Mouse (Mus musculus) lung, postnatal 36 days (tissue): ENCODE measurements around the gene Rab8b.
"Not testable (repeated sequence)": the region's sequence is repeated elsewhere in the genome, so short reads cannot be mapped to it uniquely, and the experiment has no call there.

Source experiments
- DNase-seq: peaks from one replicate; pipeline ENCODE4 v3.0.0; 2022; ENCODE audit warnings: mixed read lengths

The Rab8b gene

DNA sequence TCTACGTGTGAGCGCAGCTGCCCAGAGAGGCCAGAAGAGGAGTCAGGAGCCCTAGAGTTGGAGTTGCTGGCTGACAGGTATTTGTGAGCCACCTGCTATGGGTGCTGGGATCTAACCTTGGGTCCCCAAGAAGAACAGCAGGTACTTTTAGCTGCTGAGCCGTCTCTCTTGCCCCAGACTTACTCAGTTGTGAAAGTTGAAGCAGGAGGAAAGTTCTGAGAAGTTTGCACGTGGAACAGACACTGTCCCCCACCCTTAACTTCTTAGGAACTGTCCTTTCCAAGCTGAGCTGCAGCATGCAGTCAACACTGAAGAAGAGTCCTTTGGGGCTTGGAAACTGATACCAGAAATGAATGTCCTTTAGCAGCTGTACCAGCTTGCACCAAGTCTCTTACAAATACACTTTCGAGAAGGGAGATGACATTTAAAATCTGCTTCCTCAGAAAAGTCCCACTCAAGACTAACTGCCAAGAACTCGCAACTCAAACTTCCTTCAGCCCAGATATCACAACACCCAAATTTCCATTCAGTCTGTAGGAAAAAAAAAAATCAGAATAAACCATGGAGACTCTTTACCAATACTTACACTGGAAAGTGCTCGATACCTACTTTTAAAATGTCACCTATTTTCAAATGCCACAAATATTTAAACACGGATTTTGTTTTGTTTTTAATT is 2.1 kb downstream of the Rab8b start:
- no peak for DNase-seq

DNA sequence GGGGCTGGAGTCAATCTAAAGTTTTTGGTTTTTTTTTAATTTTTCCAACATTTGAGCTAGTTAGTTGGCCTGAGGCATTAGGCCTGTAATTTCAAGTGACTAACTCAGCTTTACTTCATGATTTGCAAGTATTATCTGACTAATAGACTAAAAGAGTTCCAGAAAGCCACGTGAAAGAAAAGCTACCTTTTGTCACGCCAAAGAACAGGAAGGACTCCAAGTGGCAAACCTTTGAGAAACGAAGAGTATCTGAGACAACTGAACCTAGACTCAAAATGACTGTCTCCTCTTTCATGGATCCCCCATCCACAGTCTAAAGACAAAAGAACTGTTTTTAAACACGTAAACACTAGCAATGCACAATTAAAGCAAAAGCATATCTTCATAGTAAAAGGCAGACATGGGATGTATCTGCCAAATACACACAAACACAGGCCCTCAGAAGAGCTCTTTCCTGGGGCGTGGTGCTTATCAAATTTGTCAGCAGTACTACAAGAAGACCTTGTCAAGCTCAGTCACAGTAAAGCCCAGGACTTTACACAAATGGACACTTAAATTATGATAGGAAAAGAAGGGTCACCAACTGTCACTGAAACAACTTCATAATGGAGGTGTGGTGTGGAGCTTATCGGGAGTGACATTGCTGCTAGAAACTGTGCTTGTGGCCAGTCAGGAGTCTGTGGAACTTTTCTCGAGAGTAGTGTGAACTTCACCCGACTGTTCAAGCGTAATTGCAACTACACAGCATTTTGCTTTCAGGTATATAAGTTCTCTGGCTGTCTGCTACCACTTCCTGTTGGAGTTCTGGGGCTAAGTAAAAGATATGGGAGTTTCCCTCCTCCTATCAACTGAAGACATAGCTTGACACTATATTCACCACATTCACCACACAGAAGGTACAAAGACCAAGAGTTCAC is 3.4 kb downstream of the Rab8b start:
- DNase-seq, result no peak

DNA sequence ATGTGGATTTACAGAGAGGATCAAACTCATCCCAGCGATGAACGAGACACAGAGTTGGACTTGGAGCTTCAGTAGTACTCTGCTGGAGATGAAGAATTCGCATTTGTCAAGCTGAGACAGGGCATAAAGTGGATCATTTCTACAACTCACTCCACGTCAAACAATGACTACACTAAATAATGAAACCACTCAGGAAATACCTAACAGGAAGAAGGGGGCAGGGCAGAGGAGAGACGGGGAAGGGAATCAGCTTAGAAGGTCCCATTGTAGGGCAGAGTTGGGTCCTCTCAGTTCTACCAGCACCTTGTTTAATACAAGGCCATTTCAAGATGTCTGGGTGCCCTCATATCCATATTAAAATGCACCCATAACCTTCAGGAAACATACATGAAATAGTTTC is 4.1 kb downstream of the Rab8b start:
- DNase-seq, result peak; percentile 66

DNA sequence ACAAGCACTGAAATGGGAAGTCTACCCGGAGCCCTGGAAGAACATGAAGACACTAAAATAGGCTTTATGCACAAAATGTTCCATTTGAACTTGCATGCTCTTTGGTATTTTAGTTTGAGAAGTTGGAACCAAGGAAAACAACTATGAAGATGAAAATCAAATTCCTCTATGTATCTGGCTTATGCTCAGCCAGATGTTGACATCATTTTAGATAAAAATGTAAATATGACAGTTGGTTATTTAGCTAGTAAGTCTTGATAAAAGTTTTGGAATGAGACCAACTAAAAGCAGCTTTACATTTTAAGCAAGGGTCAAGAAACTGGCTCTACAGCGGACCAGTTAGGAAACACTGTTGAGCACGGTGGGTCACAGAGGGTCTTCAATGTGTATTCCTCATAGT is 4.9 kb downstream of the Rab8b start:
- DNase-seq, result no peak

DNA sequence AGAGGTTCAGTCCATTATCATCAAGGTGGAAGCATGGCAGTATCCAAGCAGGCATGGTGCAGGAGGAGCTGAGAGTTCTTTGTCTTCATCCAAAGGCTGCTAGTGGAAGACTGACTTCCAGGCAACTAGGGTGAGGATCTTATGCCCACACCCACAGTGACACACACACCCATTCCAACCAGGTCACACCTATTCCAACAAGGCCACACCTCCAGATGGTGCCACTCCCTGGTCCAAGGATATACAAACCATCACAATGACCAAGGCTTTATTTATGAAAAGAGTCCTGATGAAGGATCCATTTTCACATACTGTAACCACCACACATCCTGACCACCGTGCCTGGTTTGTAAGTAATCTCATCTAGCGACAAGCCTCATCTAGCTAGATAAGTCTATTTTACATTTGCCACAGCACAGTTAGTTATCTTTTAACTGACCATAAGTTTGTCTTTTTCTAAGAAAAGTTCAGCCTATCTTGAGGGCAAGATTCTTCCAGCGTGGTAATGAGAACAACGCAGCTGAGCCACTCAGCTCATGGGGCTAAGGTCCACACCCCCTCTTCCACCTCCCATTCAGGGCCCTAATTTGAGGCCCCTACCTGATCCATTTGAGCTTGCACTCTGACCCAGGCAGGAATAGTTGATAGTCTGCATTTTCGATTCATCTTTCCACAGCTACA is 6.1 kb downstream of the Rab8b start:
- not testable (repeated sequence) for DNase-seq

DNA sequence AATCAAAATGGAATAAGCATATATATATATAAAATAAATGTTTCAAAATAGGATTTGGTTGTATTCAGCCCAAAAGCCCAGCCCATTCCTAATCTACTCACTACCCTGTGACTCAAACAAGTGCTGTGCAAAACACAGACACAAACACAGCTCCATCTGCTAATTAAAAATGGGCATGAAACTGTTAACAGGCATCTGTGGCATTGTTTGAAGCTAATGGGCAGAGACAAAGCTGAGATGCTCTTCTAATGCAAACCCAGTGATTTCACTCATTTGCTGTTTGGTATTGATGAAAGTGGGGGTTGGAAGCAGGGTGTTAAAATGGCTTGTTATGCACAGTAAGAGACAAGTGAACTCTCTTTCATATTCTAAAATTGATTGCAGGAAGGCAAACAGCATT is 7.2 kb downstream of the Rab8b start:
- DNase-seq, result no peak

DNA sequence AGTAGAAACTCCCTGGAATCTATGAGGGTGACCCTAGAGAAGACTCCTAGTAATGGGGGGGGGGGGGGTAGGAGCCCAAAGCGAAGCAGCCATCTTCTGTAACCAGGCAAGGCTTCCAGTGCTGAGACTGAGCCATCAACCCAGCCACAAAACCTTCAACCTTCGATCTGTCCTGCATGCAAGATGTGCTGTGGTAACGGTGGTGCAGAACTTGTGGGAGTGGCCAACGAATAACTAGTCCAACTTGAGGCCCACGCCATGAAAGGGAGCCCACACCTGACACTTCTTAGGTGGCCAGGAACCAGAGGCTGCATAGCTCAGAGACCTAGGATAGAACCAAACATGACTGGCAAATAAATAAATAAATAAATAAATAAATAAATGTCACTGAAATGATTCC is 8.8 kb downstream of the Rab8b start:
- no peak for DNase-seq

DNA sequence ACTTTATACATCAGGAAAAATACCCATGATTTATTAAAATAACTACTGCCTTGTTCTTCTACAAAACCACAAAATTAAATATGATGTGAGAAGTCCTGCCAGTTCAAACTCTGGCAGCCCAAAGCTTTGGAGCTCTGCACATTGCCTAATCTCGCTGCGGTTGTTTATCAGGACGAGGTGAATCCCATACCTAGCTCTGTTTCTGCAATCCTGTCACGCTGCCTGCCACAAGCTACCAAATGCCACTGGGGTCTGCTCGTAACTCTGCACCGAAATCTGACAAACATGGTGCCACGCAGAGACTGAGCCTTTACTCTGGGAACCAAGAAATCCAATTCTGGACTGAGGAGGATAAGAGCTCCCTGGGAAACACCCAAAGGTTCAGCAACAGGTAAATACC is 9.6 kb downstream of the Rab8b start:
- no peak for DNase-seq

DNA sequence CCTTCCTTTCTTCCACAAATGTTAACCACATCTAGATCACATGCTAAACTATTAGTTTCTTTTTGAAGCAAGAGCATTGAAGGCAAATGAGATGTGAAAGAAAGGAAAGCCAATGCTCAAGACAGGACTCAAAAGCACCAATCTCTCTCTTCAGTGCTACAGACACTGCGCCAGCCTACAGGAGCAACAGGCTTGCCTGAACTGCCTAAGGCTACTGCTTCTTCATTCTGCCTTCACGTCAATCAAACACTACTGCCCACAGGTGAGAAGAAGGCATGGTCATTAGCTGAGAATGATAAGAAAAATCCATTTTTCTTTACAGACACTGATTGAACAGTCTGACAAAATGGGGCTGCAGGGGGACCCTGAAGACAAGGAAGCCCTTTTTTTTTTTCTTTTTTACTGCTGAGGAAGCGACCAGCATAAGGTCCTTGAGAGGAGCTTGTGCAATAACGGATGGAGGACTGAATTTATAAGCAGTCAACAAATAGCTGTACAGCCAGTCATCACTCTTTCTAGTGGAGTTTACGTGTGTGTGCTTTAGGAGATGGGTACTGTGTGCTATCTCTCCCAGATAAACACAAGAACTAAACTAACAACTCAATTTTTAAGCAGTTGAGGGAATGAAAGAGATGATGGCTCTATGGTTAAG is 11.6 kb downstream of the Rab8b start:
- no peak for DNase-seq

DNA sequence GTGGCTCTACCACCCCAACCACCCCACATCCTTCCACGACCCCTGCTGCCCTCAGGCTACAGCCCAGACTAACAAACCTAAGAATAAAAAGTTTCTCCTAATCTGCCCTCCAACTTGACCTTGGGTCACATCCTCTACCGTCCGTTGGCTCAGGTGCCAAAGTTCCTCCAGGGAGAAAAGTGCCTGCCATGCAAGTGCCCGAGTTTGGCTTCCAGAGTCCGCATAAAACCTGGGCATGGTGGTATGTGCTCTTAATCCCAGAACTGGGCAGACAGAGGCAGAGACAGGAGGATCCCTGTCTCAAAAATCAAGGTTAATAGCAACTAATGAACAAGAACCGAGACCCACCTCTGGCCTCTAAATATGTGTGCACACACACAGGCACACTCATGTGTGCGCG is 12.4 kb downstream of the Rab8b start:
- no peak for DNase-seq

DNA sequence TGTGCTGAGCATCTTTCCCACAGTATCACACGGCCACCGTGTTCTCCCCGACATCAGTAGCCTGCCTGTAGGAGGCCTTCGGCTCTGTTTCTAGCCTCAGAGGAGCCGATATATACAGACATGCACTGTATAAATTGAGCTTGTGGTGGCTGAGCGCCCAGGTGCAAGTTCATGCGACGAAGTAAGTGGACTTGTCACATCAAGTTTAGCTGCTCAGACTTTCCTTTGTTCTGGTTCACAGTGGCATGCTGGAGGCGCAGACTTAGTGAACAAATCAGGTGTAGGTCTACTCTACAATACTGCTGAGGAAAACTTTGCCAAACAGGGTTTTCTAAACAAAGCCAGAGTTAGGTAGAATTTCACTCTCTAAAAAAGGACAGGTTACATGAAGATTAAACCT is 13.5 kb downstream of the Rab8b start:
- no peak for DNase-seq

DNA sequence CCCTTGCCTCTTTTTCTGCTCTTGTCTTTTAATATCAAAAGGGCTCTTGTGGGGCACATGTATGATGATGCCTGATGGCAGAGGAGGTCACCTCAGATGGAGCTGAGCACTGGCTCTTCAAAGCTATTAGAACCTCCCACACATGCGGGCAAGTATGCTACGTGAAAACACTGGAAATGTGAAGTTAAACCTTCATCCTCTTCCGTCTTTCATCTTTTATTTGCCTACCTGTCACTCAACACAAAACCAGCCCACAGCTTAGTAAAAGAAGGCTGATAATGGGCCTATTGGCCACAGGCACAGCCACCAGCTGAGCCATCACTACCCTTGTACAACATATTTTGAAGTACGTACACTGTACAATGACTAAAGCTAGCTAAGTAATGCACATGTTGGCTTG is 20.0 kb downstream of the Rab8b start:
- no peak for DNase-seq

DNA sequence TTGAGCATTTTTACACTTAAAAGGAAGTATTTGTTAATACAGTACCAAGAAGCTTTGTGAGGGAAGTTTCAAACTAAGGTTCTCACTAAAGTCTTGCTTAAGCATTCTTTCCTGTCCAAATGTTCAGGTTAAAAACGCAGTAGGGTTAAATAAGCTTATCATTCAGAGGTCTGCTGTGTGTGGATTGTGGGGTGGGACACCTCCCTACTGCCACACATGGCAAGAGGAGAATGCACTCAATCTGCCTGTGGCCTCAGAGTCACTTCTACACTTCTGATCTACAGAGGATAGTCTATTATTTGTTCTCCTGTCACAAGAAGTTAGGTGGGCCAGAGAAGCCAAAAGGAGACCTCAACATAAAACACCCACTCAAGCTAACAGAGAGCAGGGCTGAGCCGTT is 20.4 kb downstream of the Rab8b start:
- no peak for DNase-seq

DNA sequence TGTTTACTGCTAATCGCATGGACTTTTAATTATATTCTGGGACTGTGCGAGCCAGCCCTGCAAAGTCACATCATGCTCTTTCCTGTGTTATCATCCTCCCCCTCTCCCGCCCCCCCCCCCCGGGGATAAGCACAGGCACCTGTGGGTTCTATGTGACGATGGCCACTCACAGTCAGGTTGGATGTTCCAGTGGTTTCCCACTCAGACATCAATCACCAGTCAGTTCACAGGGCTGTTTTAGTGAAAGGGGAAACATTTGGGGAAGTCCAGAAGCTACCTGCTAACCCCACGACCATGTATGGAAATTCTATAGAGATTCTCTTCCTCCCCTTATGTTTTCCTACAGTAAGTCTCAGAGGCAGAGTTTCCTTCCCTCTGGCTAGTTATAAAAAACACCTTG is 21.6 kb downstream of the Rab8b start:
- DNase-seq, result no peak

DNA sequence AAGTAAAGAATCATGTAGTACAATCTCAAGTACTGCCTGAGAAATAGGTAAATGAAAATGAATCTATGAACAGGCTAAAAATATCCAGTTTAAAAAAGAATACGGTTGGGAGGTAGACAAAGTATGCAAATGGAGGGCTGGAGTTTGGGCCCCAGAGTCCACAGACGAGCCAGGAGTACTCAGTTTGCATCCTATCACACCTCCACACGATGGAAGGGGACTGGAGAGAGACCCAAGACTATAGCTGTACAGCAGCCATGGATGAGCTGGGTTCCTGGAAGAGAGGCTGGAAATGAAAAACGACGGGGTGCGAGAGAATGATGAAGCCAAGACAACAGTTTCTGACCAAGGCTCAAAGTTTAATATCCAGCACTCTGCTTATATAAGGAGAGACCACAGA is 22.5 kb downstream of the Rab8b start:
- DNase-seq, result no peak

DNA sequence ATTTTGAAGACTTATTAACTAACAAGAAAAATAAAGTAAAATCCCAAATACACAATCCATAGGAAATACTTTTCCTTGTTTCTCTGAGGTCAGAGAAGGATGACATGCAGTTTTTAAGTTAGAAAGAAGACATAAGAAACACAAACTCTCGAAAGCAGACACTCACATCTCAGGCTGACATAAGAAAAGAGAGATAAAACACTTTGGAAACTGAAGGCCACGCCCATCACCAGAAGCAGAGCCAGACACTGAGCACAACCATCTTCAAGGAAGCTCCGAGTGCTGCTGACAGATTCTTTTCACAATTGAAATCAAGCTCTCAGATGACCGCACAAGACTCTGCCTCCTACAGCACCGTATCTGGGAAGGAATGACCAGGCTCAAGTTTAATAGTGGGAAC is 23.5 kb downstream of the Rab8b start:
- DNase-seq, result no peak

DNA sequence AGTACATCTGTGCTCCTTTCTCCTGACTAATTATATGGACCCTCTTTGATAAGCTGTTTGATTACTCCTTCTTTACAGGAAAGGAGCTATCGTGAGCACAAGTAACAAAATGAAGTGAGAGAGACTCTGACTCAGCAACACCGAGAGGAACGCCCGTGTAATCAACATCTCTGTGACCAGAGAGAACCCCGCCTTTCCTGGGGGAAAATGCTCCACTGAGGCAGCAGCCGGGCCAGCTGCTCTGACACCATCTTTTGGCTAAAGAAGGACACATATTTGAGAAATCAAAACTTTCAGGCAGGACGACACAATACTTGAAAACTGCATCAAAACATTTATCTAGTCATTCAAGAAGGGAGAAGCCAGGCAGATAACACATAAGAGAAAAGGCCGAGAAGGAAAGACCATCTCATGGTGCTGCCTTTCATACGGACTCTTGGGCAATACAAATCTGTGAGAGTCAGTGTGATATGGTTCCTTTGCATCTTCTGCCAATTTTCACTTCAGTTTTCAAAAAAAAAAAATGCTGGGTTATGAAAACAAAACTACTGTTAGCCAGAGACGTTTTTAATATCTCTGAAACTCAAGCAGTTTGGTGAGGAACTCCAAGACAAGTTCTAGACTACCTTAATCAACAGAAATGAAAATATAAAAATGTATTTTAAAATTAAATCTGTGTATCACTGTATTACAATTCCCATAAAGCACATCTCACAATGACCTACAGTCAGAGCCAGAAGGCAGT is 24.3 kb downstream of the Rab8b start:
- peak; percentile 37 for DNase-seq

DNA sequence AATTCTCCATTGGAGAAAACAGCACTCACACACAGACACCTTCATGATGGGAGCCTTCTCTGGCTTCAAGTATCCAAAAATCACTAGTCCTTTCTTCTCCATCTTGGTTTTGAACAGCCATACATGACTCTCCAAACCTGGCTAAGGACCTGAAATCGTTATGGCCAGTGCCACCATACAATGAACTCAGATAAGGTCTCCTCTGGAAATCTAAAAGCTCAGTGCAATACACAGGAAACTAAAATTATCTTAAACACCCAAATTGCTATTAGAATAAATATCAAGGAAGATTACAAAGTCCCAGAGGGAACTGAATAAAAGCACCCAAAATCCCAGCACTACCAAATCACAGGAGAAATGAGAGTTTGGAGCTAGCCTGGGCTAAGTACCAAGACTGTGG is 25.1 kb downstream of the Rab8b start:
- DNase-seq, result no peak

DNA sequence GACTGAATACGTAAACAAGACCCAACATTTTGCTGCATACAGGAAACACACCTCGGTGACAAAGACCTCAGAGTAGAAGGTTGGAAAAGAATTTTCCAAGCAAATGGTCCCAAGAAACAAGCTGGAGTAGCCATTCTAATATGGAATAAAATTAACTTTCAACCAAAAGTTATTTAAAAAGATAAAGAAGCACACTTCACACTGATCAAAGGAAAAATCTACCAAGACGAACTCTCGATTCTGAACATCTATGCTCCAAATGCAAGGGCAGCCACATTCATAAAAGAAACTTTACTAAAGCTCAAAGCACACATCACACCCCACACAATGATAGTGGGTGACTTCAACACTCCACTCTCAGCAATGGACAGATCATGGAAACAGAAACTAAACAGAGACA is 27.0 kb downstream of the Rab8b start:
- not testable (repeated sequence) for DNase-seq

DNA sequence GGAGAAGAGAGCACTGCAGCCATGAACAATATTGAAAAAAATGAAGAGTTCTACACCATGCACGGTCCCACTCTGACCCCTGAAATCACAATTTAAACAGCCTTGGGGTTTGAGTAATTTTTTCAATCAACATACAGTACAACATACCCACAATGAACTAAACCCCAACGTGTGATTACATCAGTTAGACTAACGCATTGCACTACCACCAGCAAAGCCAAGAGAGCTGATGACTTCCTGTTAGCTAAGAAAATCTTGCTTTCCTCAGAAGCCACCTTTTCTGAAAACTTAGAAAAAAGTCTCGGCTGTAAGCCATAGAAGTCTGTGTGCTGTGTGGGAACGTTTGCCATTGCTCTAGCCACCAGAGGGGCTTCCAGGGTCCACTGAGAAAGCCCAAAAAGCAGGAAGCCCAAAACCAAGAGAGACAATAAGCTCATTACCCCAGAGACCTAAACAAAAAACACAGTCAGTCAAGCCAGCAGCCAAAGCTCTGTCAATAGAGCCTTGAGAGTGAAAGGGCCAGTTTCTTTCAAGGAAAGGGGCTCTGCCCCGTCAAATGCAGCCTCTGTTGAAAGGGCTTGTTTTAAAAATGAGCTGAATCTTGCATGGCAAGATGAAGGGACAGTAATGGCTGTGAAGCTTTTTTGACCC is 31.4 kb downstream of the Rab8b start:
- no peak for DNase-seq

DNA sequence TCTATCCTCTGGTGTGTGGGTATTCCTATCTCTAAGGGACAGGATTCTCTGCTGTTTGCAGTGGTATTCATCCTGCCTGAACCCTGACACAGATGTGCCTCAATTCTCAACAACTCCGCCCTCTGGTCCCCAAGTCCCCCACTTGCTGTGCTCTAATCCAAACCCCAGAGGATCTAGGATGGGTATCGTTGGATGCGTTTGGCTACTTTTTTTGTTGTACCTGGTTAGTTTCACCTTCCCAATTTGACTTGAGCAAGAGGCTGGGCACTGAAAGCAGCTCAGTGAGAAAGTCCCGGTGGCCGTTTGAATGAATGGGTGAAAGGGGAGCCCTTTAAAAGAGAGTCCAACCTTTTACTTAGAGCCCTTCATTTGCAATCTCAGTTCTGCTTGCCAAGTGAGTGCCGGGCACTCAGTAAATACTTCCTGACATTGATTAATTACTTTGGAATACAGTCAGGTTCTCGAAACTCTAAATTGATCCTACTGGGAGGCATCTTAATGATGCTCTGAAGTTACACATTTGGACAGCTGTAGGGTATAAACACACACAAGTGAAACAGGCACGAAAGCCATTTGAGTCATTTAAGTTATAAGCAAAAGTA is 32.1 kb downstream of the Rab8b start:
- no peak for DNase-seq

DNA sequence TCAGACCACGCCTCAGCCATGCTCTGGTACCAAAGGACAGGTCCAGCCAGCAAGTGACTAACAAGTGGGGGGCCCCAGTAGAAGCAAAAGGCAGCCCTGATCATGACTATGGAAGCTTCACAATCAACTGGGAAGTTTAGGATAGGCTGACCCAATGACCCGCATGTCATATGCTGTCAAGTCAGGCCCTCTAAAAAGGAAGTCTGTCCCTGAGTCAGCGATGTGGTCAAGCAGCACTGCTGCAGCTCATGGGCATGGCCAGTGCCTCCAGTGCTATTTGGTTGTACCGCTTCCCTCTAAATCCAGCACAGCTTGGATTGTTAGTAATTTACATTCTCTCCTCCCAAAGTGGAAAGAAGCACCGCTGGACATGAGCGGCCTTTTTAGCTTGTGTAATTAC is 32.7 kb downstream of the Rab8b start:
- DNase-seq, result peak; percentile 67
